Mouse (Mus musculus): ENCODE measurements around the gene Add3. TPM values are rescaled to one million over a fixed set of nuclear protein-coding genes. Genes with fewer than 3 reads are reported as not detected.

Gene Add3
- polyA plus RNA-seq, 1 experiment from 2014 or later = 85.5 TPM

GRCm38 (mm10) chr19:53258740-53259506 is 118.7 kb downstream of the Add3 start:
- Histone ChIP-seq H3K36me3 (ENCODE audit: control insufficient read depth, insufficient read depth, low read length) (no peaks in the 10 kb centered on the region), H3K27ac (ENCODE audit: low read length) (no peak overlapping the region), H3K27me3 (ENCODE audit: control insufficient read depth, insufficient read depth, low read length) (no peaks in the 10 kb centered on the region), H3K4me2 (replicated peaks; ENCODE audit: low read depth, low read length) (no peak overlapping the region), H3K4me3 (ENCODE audit: low read depth, low read length) (no peak overlapping the region), H3K9me3 (ENCODE audit: control insufficient read depth, low read depth, low read length) (no peaks in the 10 kb centered on the region), H3K4me1 (ENCODE audit: control insufficient read depth, insufficient read depth, low read length) (0 out of 2 replicates have a peak, but pooled peaks cover 2% of the 10 kb centered on the region), H3K9ac (replicated peaks; ENCODE audit: low read depth, low read length) (no peak overlapping the region)
- WGBS = 83% methylated on average over 13 of the region's 13 CpGs
- no peak for ATAC-seq (ENCODE audit: insufficient number of reproducible peaks, insufficient read depth, low FRiP score, low read depth)

GRCm38 (mm10) chr19:53259541-53259940 is 119.3 kb downstream of the Add3 start:
- Histone ChIP-seq H3K36me3 (ENCODE audit: control insufficient read depth, insufficient read depth, low read length) (no peaks in the 10 kb centered on the region), H3K4me1 (ENCODE audit: control insufficient read depth, insufficient read depth, low read length) (0 out of 2 replicates have a peak, but pooled peaks cover 4% of the 10 kb centered on the region), H3K9me3 (ENCODE audit: control insufficient read depth, low read depth, low read length) (no peaks in the 10 kb centered on the region), H3K27ac (ENCODE audit: low read length) (no peak overlapping the region), H3K9ac (replicated peaks; ENCODE audit: low read depth, low read length) (no peak overlapping the region), H3K4me2 (replicated peaks; ENCODE audit: low read depth, low read length) (no peak overlapping the region), H3K4me3 (ENCODE audit: low read depth, low read length) (no peak overlapping the region), H3K27me3 (ENCODE audit: control insufficient read depth, insufficient read depth, low read length) (no peaks in the 10 kb centered on the region)
- 58% methylated on average over 5 of the region's 5 CpGs for WGBS
- ATAC-seq (ENCODE audit: insufficient number of reproducible peaks, insufficient read depth, low FRiP score, low read depth) = no peak; the same call in 1 of the 2 replicates

- no peak for ATAC-seq (ENCODE audit: insufficient number of reproducible peaks, insufficient read depth, low FRiP score, low read depth)
- Histone ChIP-seq H3K36me3 (ENCODE audit: control insufficient read depth, insufficient read depth, low read length) (no peaks in the 10 kb centered on the region), H3K27me3 (ENCODE audit: control insufficient read depth, insufficient read depth, low read length) (no peaks in the 10 kb centered on the region), H3K4me2 (replicated peaks; ENCODE audit: low read depth, low read length) (no peak overlapping the region), H3K9me3 (ENCODE audit: control insufficient read depth, low read depth, low read length) (no peaks in the 10 kb centered on the region), H3K9ac (replicated peaks; ENCODE audit: low read depth, low read length) (no peak overlapping the region), H3K4me1 (ENCODE audit: control insufficient read depth, insufficient read depth, low read length) (0 out of 2 replicates have a peak, but pooled peaks cover 4% of the 10 kb centered on the region), H3K4me3 (ENCODE audit: low read depth, low read length) (no peak overlapping the region), H3K27ac (ENCODE audit: low read length) (no peak overlapping the region)
- WGBS = 75% methylated on average over 10 of the region's 10 CpGs
Measured at GRCm38 (mm10) chr19:53260261-53260660, 120.0 kb downstream of the Add3 start.

- Histone ChIP-seq H3K4me3 (ENCODE audit: low read depth, low read length) (no peak overlapping the region), H3K36me3 (ENCODE audit: control insufficient read depth, insufficient read depth, low read length) (no peaks in the 10 kb centered on the region), H3K27ac (ENCODE audit: low read length) (no peak overlapping the region), H3K9me3 (ENCODE audit: control insufficient read depth, low read depth, low read length) (no peaks in the 10 kb centered on the region), H3K4me2 (replicated peaks; ENCODE audit: low read depth, low read length) (no peak overlapping the region), H3K9ac (replicated peaks; ENCODE audit: low read depth, low read length) (no peak overlapping the region), H3K4me1 (ENCODE audit: control insufficient read depth, insufficient read depth, low read length) (0 out of 2 replicates have a peak, but pooled peaks cover 4% of the 10 kb centered on the region), H3K27me3 (ENCODE audit: control insufficient read depth, insufficient read depth, low read length) (no peaks in the 10 kb centered on the region)
- ATAC-seq (ENCODE audit: insufficient number of reproducible peaks, insufficient read depth, low FRiP score, low read depth) = no peak
- WGBS = 85% methylated on average over 4 of the region's 4 CpGs
Measured at GRCm38 (mm10) chr19:53260828-53261227, 120.6 kb downstream of the Add3 start.

GRCm38 (mm10) chr19:53262061-53262460 is 121.8 kb downstream of the Add3 start:
- H3K27me3 ChIP-seq (ENCODE audit: control insufficient read depth, insufficient read depth, low read length) = no peaks in the 10 kb centered on the region
- no peak overlapping the region for H3K9ac ChIP-seq (replicated peaks; ENCODE audit: low read depth, low read length)
- WGBS = 71% methylated on average over 7 of the region's 7 CpGs
- no peak overlapping the region for H3K4me3 ChIP-seq (ENCODE audit: low read depth, low read length)
- no peak overlapping the region for H3K4me2 ChIP-seq (replicated peaks; ENCODE audit: low read depth, low read length)
- ATAC-seq (ENCODE audit: insufficient number of reproducible peaks, insufficient read depth, low FRiP score, low read depth) = no peak
- H3K9me3 ChIP-seq (ENCODE audit: control insufficient read depth, low read depth, low read length) = no peaks in the 10 kb centered on the region
- no peak overlapping the region for H3K27ac ChIP-seq (ENCODE audit: low read length)
- 0 out of 2 replicates have a peak, but pooled peaks cover 4% of the 10 kb centered on the region for H3K4me1 ChIP-seq (ENCODE audit: control insufficient read depth, insufficient read depth, low read length)
- H3K36me3 ChIP-seq (ENCODE audit: control insufficient read depth, insufficient read depth, low read length) = no peaks in the 10 kb centered on the region

- WGBS = 42% methylated on average over 21 of the region's 23 CpGs
- no peaks in the 10 kb centered on the region for H3K27me3 ChIP-seq (ENCODE audit: control insufficient read depth, insufficient read depth, low read length)
- no peak for ATAC-seq (ENCODE audit: insufficient number of reproducible peaks, insufficient read depth, low FRiP score, low read depth)
- 0 out of 2 replicates have a peak, but pooled peaks cover 4% of the 10 kb centered on the region for H3K4me1 ChIP-seq (ENCODE audit: control insufficient read depth, insufficient read depth, low read length)
- H3K36me3 ChIP-seq (ENCODE audit: control insufficient read depth, insufficient read depth, low read length) = no peaks in the 10 kb centered on the region
- no peak overlapping the region for H3K4me2 ChIP-seq (replicated peaks; ENCODE audit: low read depth, low read length)
- H3K9me3 ChIP-seq (ENCODE audit: control insufficient read depth, low read depth, low read length) = no peaks in the 10 kb centered on the region
- H3K27ac ChIP-seq (ENCODE audit: low read length) = no peak overlapping the region
- H3K9ac ChIP-seq (replicated peaks; ENCODE audit: low read depth, low read length) = no peak overlapping the region
- H3K4me3 ChIP-seq (ENCODE audit: low read depth, low read length) = no peak overlapping the region
Measured at GRCm38 (mm10) chr19:53263859-53264733, 123.9 kb downstream of the Add3 start.

- ATAC-seq (ENCODE audit: insufficient number of reproducible peaks, insufficient read depth, low FRiP score, low read depth) = no peak
- H3K36me3 ChIP-seq (ENCODE audit: control insufficient read depth, insufficient read depth, low read length) = no peaks in the 10 kb centered on the region
- H3K4me1 ChIP-seq (ENCODE audit: control insufficient read depth, insufficient read depth, low read length) = 0 out of 2 replicates have a peak, but pooled peaks cover 4% of the 10 kb centered on the region
- H3K4me2 ChIP-seq (replicated peaks; ENCODE audit: low read depth, low read length) = no peak overlapping the region
- no peaks in the 10 kb centered on the region for H3K9me3 ChIP-seq (ENCODE audit: control insufficient read depth, low read depth, low read length)
- WGBS = 49% methylated on average over 12 of the region's 12 CpGs
- no peak overlapping the region for H3K4me3 ChIP-seq (ENCODE audit: low read depth, low read length)
- H3K27ac ChIP-seq (ENCODE audit: low read length) = no peak overlapping the region
- no peak overlapping the region for H3K9ac ChIP-seq (replicated peaks; ENCODE audit: low read depth, low read length)
- no peaks in the 10 kb centered on the region for H3K27me3 ChIP-seq (ENCODE audit: control insufficient read depth, insufficient read depth, low read length)
Measured at GRCm38 (mm10) chr19:53264821-53265727, 124.8 kb downstream of the Add3 start.

- no peaks in the 10 kb centered on the region for H3K36me3 ChIP-seq (ENCODE audit: control insufficient read depth, insufficient read depth, low read length)
- H3K4me3 ChIP-seq (ENCODE audit: low read depth, low read length) = no peak overlapping the region
- H3K9me3 ChIP-seq (ENCODE audit: control insufficient read depth, low read depth, low read length) = no peaks in the 10 kb centered on the region
- H3K4me2 ChIP-seq (replicated peaks; ENCODE audit: low read depth, low read length) = no peak overlapping the region
- ATAC-seq (ENCODE audit: insufficient number of reproducible peaks, insufficient read depth, low FRiP score, low read depth) = no peak
- 0 out of 2 replicates have a peak, but pooled peaks cover 4% of the 10 kb centered on the region for H3K4me1 ChIP-seq (ENCODE audit: control insufficient read depth, insufficient read depth, low read length)
- H3K27me3 ChIP-seq (ENCODE audit: control insufficient read depth, insufficient read depth, low read length) = no peaks in the 10 kb centered on the region
- H3K9ac ChIP-seq (replicated peaks; ENCODE audit: low read depth, low read length) = no peak overlapping the region
- no peak overlapping the region for H3K27ac ChIP-seq (ENCODE audit: low read length)
- 87% methylated on average over 9 of the region's 9 CpGs for WGBS
Measured at GRCm38 (mm10) chr19:53267305-53267704, 127.1 kb downstream of the Add3 start.
